Mouse (Mus musculus) stomach, embryonic 15.5 days (tissue): ENCODE results near the gene Pbx4. TPM values are rescaled to one million over a fixed set of nuclear protein-coding genes. Genes with fewer than 3 reads are reported as not detected.
A peak's percentile ranks its signal among the peaks of the same experiment; 100 is the strongest.

Experiments used
- ATAC-seq: fragments of 200-750 bp; cut with Nextera tagmentation; 2 replicates; pipeline ENCODE4 v1.8.0; 2017; ENCODE audit warnings: low read depth, moderate number of reproducible peaks, moderate TSS enrichment; ENCODE audit not compliant: insufficient read depth, low FRiP score
- H3K27ac ChIP-seq: fragments of 300-500 bp; sonication (generic); 2 replicates; pipeline ENCODE4 v1.5.1; 2015; ENCODE audit warnings: mild to moderate bottlenecking, inconsistent platforms
- H3K27me3 ChIP-seq: fragments of 300-500 bp; sonication (generic); replicated peaks from 2 replicates; pipeline ENCODE4 v1.6.1; 2015; ENCODE audit warnings: inconsistent platforms
- H3K36me3 ChIP-seq: fragments of 300-500 bp; sonication (generic); 2 replicates; pipeline ENCODE4 v1.6.1; 2015; ENCODE audit warnings: inconsistent platforms
- H3K4me1 ChIP-seq: fragments of 300-500 bp; sonication (generic); 2 replicates; pipeline ENCODE4 v1.6.1; 2015; ENCODE audit warnings: inconsistent platforms
- H3K4me2 ChIP-seq: fragments of 300-500 bp; sonication (generic); 2 replicates; pipeline ENCODE4 v1.6.1; 2015; ENCODE audit warnings: mild to moderate bottlenecking, inconsistent platforms
- H3K4me3 ChIP-seq: fragments of 300-500 bp; sonication (generic); replicated peaks from 2 replicates; pipeline ENCODE4 v1.5.1; 2015; ENCODE audit warnings: inconsistent platforms
- H3K9ac ChIP-seq: fragments of 300-500 bp; sonication (generic); 2 replicates; pipeline ENCODE4 v1.6.1; 2015; ENCODE audit warnings: inconsistent platforms
- H3K9me3 ChIP-seq: fragments of 300-500 bp; sonication (generic); 2 replicates; pipeline ENCODE4 v1.6.1; 2016; ENCODE audit warnings: inconsistent platforms
- WGBS: fragments of 180-500 bp; shearing (Covaris S2); methylation state at CpG from one replicate; pipeline ENCODE4 v1.1.7; 2015; 5-methylcytosine and 5-hydroxymethylcytosine counted together
- polyA plus RNA-seq: library from polyadenylated mRNA; unstranded; fragments of >200 nt; fragmentation: Nextera tagmentation; extraction: Ambion mirVana; gene quantifications from 2 replicates; pipeline ENCODE4 v1.2.1, GENCODE M21; 2015

Pbx4 gene
- polyA plus RNA-seq, 1 experiment from 2014 or later, result 5.9 TPM

GRCm38 (mm10) chr8:69814881-69815280 lies 17.4 kb upstream of the Pbx4 start:
- no peak overlapping the region for H3K9ac ChIP-seq
- H3K4me2 ChIP-seq, result no peak overlapping the region
- H3K9me3 ChIP-seq, result no peaks in the 10 kb centered on the region
- ATAC-seq, result no peak
- no peak overlapping the region for H3K27ac ChIP-seq
- 89% methylated on average over 2 of the region's 2 CpGs for WGBS
- peaks cover 19% of the 10 kb centered on the region for H3K36me3 ChIP-seq
- no peaks in the 10 kb centered on the region for H3K4me1 ChIP-seq
- no peaks in the 10 kb centered on the region for H3K27me3 ChIP-seq
- H3K4me3 ChIP-seq, result no peak overlapping the region

GRCm38 (mm10) chr8:69815396-69815795 lies 16.9 kb upstream of the Pbx4 start:
- peaks cover 19% of the 10 kb centered on the region for H3K36me3 ChIP-seq
- H3K4me3 ChIP-seq, result no peak overlapping the region
- no peaks in the 10 kb centered on the region for H3K9me3 ChIP-seq
- ATAC-seq, result no peak
- 94% methylated on average over 4 of the region's 4 CpGs for WGBS
- H3K9ac ChIP-seq, result no peak overlapping the region
- no peak overlapping the region for H3K27ac ChIP-seq
- H3K27me3 ChIP-seq, result no peaks in the 10 kb centered on the region
- no peaks in the 10 kb centered on the region for H3K4me1 ChIP-seq
- H3K4me2 ChIP-seq, result no peak overlapping the region

- no peaks in the 10 kb centered on the region for H3K27me3 ChIP-seq
- no peak for ATAC-seq
- H3K4me1 ChIP-seq, result peaks cover 7% of the 10 kb centered on the region; the same call in 1 of the 2 replicates
- no peak overlapping the region for H3K27ac ChIP-seq
- peaks cover 7% of the 10 kb centered on the region; the same call in 1 of the 2 replicates for H3K36me3 ChIP-seq
- H3K9me3 ChIP-seq, result no peaks in the 10 kb centered on the region
- H3K9ac ChIP-seq, result no peak overlapping the region
- no peak overlapping the region for H3K4me2 ChIP-seq
- no peak overlapping the region for H3K4me3 ChIP-seq
- 75% methylated on average over 9 of the region's 9 CpGs for WGBS
Observed at GRCm38 (mm10) chr8:69820466-69820865, 11.8 kb upstream of the Pbx4 start.

- WGBS, result under 1% methylated on average over 14 of the region's 22 CpGs
Observed at GRCm38 (mm10) chr8:69821971-69822385, 10.3 kb upstream of the Pbx4 start.

GRCm38 (mm10) chr8:69822386-69823191 lies 9.7 kb upstream of the Pbx4 start, which contains the start of gene Lpar2:
Lpar2 (plus strand) TSS chr8:69822429.
- Histone ChIP-seq H3K4me2 (peak within 1 kb of the TSS; percentile 87), H3K4me3 (peak within 1 kb of the TSS; percentile 60), H3K27me3 (no peaks in the 10 kb centered on the region), H3K9ac (peak within 1 kb of the TSS; percentile 41), H3K36me3 (peaks cover 7% of the 10 kb centered on the region; the same call in 1 of the 2 replicates), H3K4me1 (peaks cover 7% of the 10 kb centered on the region; the same call in 1 of the 2 replicates), H3K9me3 (no peaks in the 10 kb centered on the region), H3K27ac (peak within 1 kb of the TSS; percentile 70; the same call in 1 of the 2 replicates)
- peak; percentile 83 for ATAC-seq
- WGBS, result 1% methylated on average over 31 of the region's 35 CpGs

More at GRCm38 (mm10) chr8:69821971-69822385, 10.3 kb upstream of the Pbx4 start:
- peaks cover 7% of the 10 kb centered on the region; the same call in 1 of the 2 replicates for H3K36me3 ChIP-seq
- H3K4me1 ChIP-seq, result peaks cover 7% of the 10 kb centered on the region; the same call in 1 of the 2 replicates
- H3K4me3 ChIP-seq, result peak overlapping the region; percentile 60
- H3K27me3 ChIP-seq, result no peaks in the 10 kb centered on the region
- H3K9me3 ChIP-seq, result no peaks in the 10 kb centered on the region
- H3K9ac ChIP-seq, result peak overlapping the region; percentile 41
- H3K4me2 ChIP-seq, result peak overlapping the region; percentile 87
- ATAC-seq, result peak; percentile 36
- H3K27ac ChIP-seq, result peak overlapping the region; percentile 65; the same call in 1 of the 2 replicates

GRCm38 (mm10) chr8:69826371-69826770 lies 5.9 kb upstream of the Pbx4 start:
- Histone ChIP-seq H3K9ac (no peak overlapping the region), H3K9me3 (no peaks in the 10 kb centered on the region), H3K27me3 (no peaks in the 10 kb centered on the region), H3K4me2 (no peak overlapping the region), H3K36me3 (no peaks in the 10 kb centered on the region), H3K4me1 (peaks cover 7% of the 10 kb centered on the region; the same call in 1 of the 2 replicates), H3K27ac (no peak overlapping the region), H3K4me3 (no peak overlapping the region)
- no peak for ATAC-seq
- WGBS, result 94% methylated on average over 12 of the region's 12 CpGs

GRCm38 (mm10) chr8:69837057-69837682 lies 4.9 kb downstream of the Pbx4 start:
- WGBS, result 62% methylated on average over 8 of the region's 8 CpGs
- no peak for ATAC-seq
- H3K4me3 ChIP-seq, result no peak overlapping the region

GRCm38 (mm10) chr8:69847167-69848065 lies 15.1 kb downstream of the Pbx4 start:
- no peaks in the 10 kb centered on the region for H3K4me1 ChIP-seq
- H3K27me3 ChIP-seq, result no peaks in the 10 kb centered on the region
- no peaks in the 10 kb centered on the region for H3K36me3 ChIP-seq
- no peaks in the 10 kb centered on the region for H3K9me3 ChIP-seq
- no peak for ATAC-seq
- H3K9ac ChIP-seq, result no peak overlapping the region
- no peak overlapping the region for H3K4me3 ChIP-seq
- H3K27ac ChIP-seq, result no peak overlapping the region
- WGBS, result 65% methylated on average over 3 of the region's 3 CpGs
- H3K4me2 ChIP-seq, result no peak overlapping the region

More at GRCm38 (mm10) chr8:69837057-69837682, 4.9 kb downstream of the Pbx4 start:
- Histone ChIP-seq H3K36me3 (no peaks in the 10 kb centered on the region), H3K9me3 (no peaks in the 10 kb centered on the region), H3K4me2 (no peak overlapping the region), H3K27ac (no peak overlapping the region), H3K4me1 (peaks cover 5% of the 10 kb centered on the region), H3K9ac (no peak overlapping the region), H3K27me3 (no peaks in the 10 kb centered on the region)

- Histone ChIP-seq H3K27me3 (no peaks in the 10 kb centered on the region), H3K27ac (no peak overlapping the region), H3K9ac (no peak overlapping the region), H3K4me3 (no peak overlapping the region), H3K4me2 (no peak overlapping the region), H3K36me3 (no peaks in the 10 kb centered on the region), H3K9me3 (no peaks in the 10 kb centered on the region), H3K4me1 (no peaks in the 10 kb centered on the region)
- WGBS, result 72% methylated on average over 8 of the region's 8 CpGs
- peak; percentile 83 for ATAC-seq
Observed at GRCm38 (mm10) chr8:69848951-69849350, 16.7 kb downstream of the Pbx4 start.

- Histone ChIP-seq H3K4me3 (no peak overlapping the region), H3K4me2 (no peak overlapping the region), H3K9me3 (no peaks in the 10 kb centered on the region), H3K9ac (no peak overlapping the region), H3K27ac (no peak overlapping the region), H3K27me3 (no peaks in the 10 kb centered on the region), H3K36me3 (no peaks in the 10 kb centered on the region), H3K4me1 (no peaks in the 10 kb centered on the region)
- 42% methylated on average over 3 of the region's 3 CpGs for WGBS
- no peak for ATAC-seq
Observed at GRCm38 (mm10) chr8:69849899-69850298, 17.6 kb downstream of the Pbx4 start.

GRCm38 (mm10) chr8:69850926-69851506 lies 18.7 kb downstream of the Pbx4 start:
- no peak for ATAC-seq
- no peaks in the 10 kb centered on the region for H3K36me3 ChIP-seq
- no peak overlapping the region for H3K9ac ChIP-seq
- WGBS, result 75% methylated on average over 7 of the region's 7 CpGs
- H3K9me3 ChIP-seq, result no peaks in the 10 kb centered on the region
- H3K4me3 ChIP-seq, result no peak overlapping the region
- no peak overlapping the region for H3K27ac ChIP-seq
- H3K27me3 ChIP-seq, result no peaks in the 10 kb centered on the region
- no peaks in the 10 kb centered on the region for H3K4me1 ChIP-seq
- H3K4me2 ChIP-seq, result no peak overlapping the region
